Mouse (Mus musculus): ENCODE data around the gene Eef2. TPM values are rescaled to one million over a fixed set of nuclear protein-coding genes. Genes with fewer than 3 reads are reported as not detected.
"Not testable (repeated sequence)": the region's sequence is repeated elsewhere in the genome, so short reads cannot be mapped to it uniquely, and the experiment has no call there.

The Eef2 gene
- total RNA-seq, 2 experiments from 2014 or later: 892 to 898 TPM

DNA sequence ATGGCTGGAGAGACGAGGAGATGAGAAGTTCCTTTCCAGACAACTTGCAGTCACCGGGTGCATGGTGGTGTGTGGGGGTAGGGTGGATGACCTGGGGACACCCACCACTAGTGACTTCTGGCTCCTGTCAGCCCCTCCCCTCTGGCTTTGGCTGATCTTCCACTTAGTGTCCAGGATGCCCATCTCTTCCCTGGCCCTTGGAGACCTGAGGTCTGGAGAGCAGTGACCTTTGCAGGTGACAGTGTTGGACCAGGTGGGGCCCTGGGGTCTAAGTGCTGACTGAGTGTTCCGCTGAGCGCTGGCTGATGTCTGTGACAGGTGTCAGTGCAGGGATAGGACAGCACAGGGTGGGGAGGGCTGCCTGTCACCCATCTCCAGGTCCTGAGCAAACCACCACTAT, 18.9 kb downstream of the Eef2 start:
- intact Hi-C loops (cut with DNase I; ENCODE audit: low total_unique reads): no loop called here
- no peak for DNase-seq

- intact Hi-C loops (cut with DNase I; ENCODE audit: low total_unique reads): no loop called here
- DNase-seq: no peak
These were observed 20.1 kb downstream of the Eef2 start for GRCm38 (mm10) chr10:81196470-81197065.

DNA sequence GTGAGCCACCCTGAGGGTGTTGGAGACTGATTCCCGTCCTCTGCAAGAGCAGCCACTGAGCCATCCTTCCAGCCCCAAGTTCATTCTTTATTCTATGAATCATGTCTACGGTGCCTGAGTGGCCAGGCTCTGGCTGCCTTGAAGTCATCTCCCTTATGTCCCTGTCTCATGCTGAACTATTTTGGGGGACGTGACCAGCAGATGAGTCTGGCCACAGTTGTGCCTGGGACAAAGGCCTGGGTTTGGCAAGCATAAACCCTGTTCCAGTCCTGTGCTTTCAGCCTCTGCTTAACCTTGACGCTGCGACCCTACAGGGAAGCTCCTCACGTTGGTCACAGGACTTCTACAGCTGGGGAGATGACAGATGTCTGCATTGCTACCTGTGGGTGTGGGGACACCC, 20.9 kb downstream of the Eef2 start:
- intact Hi-C loops (cut with DNase I; ENCODE audit: low total_unique reads): no loop called here
- DNase-seq: no peak

GRCm38 (mm10) chr10:81198230-81198629, 21.8 kb downstream of the Eef2 start:
- intact Hi-C loops (cut with DNase I; ENCODE audit: low total_unique reads): no loop called here
- no peak for DNase-seq

DNA sequence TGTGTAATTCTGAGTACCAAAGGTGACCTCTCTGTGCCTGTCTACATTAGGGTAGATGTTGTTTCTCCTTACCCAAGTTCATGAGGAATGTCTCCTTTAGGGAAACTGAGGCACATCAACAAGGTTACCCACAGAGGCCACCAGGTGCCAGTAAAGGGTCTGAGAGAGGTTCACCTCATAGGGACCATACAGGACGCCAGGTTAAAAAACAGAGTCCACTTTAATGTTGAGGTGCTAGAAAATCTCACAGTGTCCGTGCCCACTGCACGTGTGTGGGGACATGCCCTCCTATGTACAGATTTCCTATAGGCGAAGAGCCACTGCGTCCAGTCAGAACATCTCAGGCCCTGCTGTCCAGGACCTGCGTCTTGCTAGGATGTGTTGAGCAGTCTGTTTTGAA, 22.6 kb downstream of the Eef2 start:
- intact Hi-C loops (cut with DNase I; ENCODE audit: low total_unique reads): no loop called here
- DNase-seq: no peak

GRCm38 (mm10) chr10:81200141-81200540, 23.7 kb downstream of the Eef2 start:
- no peak for DNase-seq
- intact Hi-C loops (cut with DNase I; ENCODE audit: low total_unique reads): no loop called here

DNA sequence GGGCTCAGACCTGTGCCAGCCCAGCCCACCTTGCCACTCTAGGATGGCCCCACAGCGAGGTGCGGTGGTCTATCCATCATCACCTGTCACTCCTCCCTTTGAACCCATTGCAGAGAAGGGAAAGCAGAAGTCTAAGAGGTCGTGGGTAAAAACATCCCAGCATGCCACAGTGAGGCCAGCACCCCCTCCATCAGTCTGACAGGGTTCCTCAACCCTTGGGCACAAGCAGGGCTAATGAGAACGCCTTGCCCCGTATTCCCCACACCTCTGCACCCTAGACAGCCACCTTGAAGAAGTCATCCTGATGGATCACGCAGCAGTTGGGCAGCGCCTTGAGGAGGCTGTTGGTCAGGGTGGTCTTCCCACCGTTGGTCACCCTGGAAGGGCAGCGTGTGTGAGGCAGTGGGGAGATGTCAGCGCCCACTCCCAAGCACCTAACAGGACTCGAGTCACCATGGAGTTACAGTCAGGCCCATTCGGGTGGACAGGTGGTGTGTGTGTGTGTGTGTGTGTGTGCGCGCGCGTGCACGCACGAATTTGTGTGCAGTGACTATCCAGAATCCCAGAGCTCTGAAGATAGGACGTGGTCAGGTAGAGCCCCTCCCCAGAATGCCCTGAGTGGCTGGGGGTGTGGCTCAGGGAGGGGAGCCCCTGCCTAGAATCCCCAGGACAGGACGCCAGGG, 24.3 kb downstream of the Eef2 start:
- intact Hi-C loops (cut with DNase I; ENCODE audit: low total_unique reads): no loop called here
- DNase-seq: no peak

DNA sequence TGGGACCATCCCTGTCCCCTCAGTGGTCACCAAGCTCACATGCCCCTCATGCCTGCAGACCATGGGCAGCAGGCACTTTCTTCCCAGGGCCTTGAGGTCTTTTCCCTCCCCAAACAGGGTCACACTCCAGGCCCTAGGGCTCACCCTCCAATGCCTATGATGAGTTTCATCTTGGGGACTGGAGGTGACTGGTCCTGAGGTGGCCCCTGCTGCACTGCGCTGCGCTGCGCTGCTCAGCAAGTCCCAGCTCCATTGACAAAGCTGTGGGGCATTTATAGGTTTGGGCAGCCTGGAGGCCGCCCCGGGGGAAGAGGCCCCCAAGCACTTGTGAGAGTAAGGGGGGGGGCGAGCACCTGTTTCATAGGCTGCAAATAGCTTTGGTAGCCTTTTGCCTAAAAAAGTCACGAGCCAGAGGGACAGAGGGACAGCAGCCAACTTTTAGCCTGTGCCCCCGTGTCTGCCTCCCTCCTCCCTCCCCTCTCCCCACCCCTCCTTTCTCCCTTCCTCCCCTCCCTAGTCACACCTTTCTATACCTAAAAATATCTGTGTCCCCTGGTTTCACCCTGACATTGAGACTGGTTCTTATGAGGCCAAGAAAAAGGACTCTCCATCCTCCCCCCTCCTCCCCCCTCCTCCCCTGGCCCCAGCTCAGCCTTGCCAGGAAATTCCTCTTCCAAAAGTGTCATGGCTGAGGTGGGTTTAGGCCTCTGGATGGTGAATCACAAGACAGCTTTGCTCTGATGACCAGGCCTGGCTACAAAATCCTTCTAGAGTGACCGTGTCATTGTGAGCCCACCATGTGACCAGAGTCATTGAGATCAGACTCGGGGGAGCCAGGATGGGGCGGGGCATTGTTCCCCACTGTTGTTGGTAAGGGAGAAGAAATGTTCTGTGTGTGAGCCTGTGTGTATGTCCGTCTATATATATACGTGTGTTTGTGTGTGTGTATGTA, 25.7 kb downstream of the Eef2 start, which contains the start of gene Nmrk2:
TSS of gene Nmrk2 (minus strand) at position 245 of the 952 bp plus-strand sequence.
- intact Hi-C loops (cut with DNase I; ENCODE audit: low total_unique reads): no loop called here
- DNase-seq: peak; percentile 71

DNA sequence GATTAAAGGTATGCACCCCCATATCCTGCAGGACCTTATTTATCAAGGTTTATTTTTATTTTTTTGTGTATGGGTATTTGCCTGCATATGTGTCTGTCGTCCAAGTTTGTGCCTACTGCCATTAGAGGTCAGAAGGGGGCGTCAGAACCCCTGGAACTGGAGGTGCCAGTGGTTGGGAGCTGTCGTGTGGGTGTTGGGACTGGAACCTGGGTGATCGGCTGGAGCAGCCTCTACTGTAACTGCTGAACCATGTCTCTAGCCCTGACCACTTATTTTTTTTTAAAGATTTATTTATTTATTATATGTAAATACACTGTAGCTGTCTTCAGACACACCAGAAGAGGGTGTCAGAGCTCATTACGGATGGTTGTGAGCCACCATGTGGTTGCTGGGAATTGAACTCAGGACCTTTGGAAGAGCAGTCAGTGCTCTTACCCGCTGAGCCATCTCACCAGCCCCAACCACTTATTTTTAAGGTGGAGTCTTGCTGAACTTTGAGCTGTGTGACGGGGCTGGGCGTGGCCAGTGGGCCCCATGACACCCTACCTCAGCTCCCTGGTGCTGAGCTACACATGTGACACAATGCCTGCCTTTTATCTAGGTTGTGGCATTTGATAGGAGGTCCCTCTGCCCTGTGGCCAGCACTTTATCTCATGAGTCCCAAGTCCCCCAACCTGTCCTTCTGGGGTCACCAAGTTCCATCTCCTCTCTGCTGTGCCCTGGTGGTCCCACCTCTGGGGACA, 26.7 kb downstream of the Eef2 start:
- DNase-seq: no peak
- intact Hi-C loops (cut with DNase I; ENCODE audit: low total_unique reads): no loop called here

GRCm38 (mm10) chr10:81204137-81204536, 27.7 kb downstream of the Eef2 start:
- no peak for DNase-seq
- intact Hi-C loops (cut with DNase I; ENCODE audit: low total_unique reads): no loop called here

DNA sequence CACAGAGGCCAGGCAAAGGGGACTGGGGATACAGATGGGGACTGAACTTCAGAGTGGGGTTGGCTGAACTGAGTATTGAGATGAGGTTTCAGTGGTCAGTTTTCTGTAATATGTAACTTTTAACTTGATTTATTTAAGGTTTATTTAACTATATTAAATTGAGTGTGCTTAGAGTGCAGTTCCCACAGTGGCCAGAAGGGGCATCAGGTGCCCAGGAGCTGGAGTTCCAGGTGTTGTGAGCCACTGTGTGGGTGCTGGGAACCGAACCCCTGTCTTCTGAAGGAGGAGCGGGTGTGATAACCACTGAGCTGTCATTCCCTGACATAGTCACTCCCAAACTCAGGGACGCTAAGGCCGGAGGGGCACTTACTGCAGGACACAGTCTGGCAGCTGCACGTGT, 33.7 kb downstream of the Eef2 start:
- intact Hi-C loops (cut with DNase I; ENCODE audit: low total_unique reads): no loop called here

DNA sequence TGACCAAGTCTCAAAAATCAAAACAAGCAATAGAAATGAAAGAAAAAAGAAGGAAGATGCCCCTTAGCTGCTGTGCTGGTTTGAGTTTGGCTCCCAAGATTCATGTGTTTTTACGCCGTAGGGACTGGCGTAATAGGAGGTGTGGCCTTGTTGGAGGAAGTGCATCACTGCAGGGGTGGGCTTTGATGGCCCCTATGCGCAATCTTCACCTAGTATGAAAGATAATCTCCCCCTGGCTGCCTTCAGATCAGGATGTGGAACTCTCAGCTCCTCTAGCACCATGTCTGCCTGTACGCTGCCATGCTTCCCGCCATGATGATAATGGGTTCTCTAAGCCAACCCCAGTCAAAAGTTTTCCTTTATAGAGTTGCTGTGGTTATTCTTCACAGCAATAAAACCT, 39.8 kb downstream of the Eef2 start:
- no peak for DNase-seq
- intact Hi-C loops (cut with DNase I; ENCODE audit: low total_unique reads): no loop called here

More for the DNA sequence above, 33.7 kb downstream of the Eef2 start:
- no peak for DNase-seq

GRCm38 (mm10) chr10:81216810-81217209, 40.4 kb downstream of the Eef2 start:
- DNase-seq: no peak

GRCm38 (mm10) chr10:81217267-81217666, 40.8 kb downstream of the Eef2 start:
- intact Hi-C loops (cut with DNase I; ENCODE audit: low total_unique reads); DNase-seq: not testable (repeated sequence)

More at GRCm38 (mm10) chr10:81216810-81217209, 40.4 kb downstream of the Eef2 start:
- intact Hi-C loops (cut with DNase I; ENCODE audit: low total_unique reads): no loop called here

DNA sequence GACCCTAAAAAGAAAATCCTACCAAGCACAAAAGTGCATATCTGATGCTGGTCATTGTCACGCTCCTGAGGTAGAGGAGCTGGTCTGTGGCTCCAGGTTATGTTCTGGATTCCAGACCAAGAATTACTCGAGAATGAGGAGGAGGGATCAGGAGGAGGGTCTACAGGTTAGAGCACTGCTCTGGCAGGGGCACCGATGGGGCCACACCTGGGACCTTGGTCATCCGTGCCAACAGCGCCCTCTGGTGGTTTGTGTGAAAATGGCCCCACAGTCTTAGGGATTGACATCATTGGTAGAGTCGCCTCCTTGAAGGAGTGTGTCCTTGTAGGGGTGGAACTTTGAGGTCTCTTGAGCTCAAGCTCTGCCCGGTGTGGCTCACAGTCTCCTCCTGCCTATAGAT, 41.5 kb downstream of the Eef2 start:
- no peak for DNase-seq
- intact Hi-C loops (cut with DNase I; ENCODE audit: low total_unique reads): no loop called here

GRCm38 (mm10) chr10:81221402-81222015, 45.1 kb downstream of the Eef2 start:
- intact Hi-C loops (cut with DNase I; ENCODE audit: low total_unique reads): no loop called here
- no peak for DNase-seq

- DNase-seq; intact Hi-C loops (cut with DNase I; ENCODE audit: low total_unique reads): not testable (repeated sequence)
These were observed 47.3 kb downstream of the Eef2 start for GRCm38 (mm10) chr10:81223731-81224130.

DNA sequence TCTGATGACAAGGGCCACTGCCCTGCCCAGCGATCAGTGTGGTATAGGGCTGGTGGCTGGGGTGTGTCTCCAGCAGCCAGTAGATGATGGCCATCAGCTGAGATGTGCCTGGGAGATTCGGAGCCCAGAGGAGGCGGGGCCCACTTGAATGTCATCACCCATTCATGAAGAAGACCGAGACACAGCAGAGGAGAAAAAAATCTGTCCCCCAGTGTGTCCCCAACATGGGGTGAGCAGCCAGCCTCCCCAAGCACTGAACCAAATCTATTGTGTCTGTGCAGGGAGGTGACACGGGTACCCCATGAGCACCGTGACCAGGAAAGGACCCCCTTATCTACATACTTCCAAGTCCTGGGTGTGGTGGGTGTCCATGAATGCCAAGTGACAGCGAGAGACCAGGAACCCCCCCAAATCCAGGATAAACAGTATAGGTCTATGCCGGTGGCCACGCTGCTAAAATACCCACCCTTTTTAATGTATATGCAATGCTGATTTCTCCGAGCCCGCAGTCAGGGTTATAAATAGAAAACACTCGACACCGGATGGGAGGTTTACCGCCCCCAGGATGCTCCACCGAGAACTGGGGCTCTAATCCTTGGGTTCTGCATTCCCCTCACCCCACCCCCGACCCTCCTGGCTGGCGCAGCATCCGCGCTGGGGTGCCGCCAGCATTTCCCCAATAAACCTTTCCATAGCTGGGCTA, 53.5 kb downstream of the Eef2 start:
- no peak for DNase-seq
- intact Hi-C loops (cut with DNase I; ENCODE audit: low total_unique reads): no loop called here
